Comparison of ENCODE assay signal across 8 mouse cellular contexts in the genomic region with DNA sequence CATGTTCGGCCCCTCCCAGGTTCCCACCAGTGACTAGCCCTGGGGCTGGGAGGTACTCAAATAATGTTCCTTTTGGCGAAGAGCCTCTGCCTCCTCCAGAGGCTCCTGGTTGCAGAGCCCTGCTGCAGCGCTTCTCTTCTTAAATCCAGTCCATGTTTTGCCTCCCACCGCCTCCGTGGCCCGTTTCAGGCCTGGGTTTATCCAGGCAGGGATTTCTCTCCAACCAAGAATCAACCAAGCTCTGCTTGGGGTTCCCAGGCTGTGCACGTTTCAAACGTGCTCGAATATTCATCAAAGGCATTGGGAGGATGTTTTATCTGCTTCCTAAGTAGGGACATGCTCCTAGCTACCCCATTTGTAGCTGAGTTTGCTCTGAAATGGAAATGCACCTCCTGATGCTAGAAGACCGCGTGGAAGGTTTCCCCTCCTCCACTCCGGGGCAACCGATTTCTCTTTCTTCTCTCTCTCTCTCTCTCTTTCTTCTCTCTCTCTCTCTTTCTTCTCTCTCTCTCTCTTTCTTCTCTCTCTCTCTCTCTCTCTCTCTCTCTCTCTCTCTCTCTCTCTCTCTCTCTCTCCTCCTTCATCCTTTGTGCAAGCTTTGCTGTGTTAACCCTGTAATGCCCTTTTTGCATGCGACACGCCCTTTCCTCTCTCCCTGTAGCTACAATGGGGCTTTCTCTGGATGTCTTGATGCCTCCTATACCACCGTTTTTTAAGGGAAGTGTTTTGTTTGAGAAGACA. TPM values are rescaled to one million over a fixed set of nuclear protein-coding genes. Genes with fewer than 3 reads are reported as not detected.
A peak's percentile ranks its signal among the peaks of the same experiment; 100 is the strongest.
DNase-seq lines count a peak whose midpoint lies in the region; ATAC-seq and TF ChIP-seq lines count a peak whose summit lies in the region.

No protein-coding gene starts in this region.

- intact Hi-C loops in left cerebral cortex, postnatal 14 days (cut with DNase I) = loop anchor here (5.0 kb wide), 1 partner anchor 98 kb away; no protein-coding TSS in a partner anchor

- peak overlapping the region; percentile 43 for H3K9ac ChIP-seq in intestine, embryonic 14.5 days (ENCODE audit: low read length)

- peak; percentile 72 for DNase-seq in gastrocnemius, postnatal 25 days
- peak; percentile 99 for DNase-seq in intestine, embryonic 14.5 days (ENCODE audit: low spot score)
- peak; percentile 88 to 91 for DNase-seq in left cerebral cortex, postnatal 14 days (ENCODE audit: low spot score in 2 of 2)
- peak; percentile 98 for DNase-seq in mesoderm, embryonic 11.5 days (ENCODE audit: low read depth, low spot score)
- peak; percentile 75 to 78 for DNase-seq in right cerebral cortex, postnatal 36 days (ENCODE audit: low spot score in 2 of 2)
- DNase-seq in yolk sac, embryonic 10.5 days (ENCODE audit: low spot score) = peak; percentile 90

- ATAC-seq in activated CD4-positive, CD25-positive, alpha-beta regulatory T cell, adult 4 months = peak; percentile 97
- peak; percentile 89 for ATAC-seq in intestine, embryonic 14.5 days (replicated peaks; ENCODE audit: low FRiP score, low TSS enrichment, low read depth)

- 1% methylated on average over 16 of the region's 16 CpGs for WGBS in intestine, embryonic 14.5 days

- 0 out of 2 replicates have a peak, but pooled peaks cover 2% of the 10 kb centered on the region for H3K9me3 ChIP-seq in intestine, embryonic 14.5 days (ENCODE audit: control insufficient read depth, low read length)

- H3K4me1 ChIP-seq in cortical plate, adult 2 months (ENCODE audit: control insufficient read depth, insufficient read depth, low read length) = no peaks in the 10 kb centered on the region
- 0 out of 2 replicates have a peak, but pooled peaks cover 9% of the 10 kb centered on the region for H3K4me1 ChIP-seq in intestine, embryonic 14.5 days (replicated peaks; ENCODE audit: control insufficient read depth, insufficient read depth, low read length)

- TF ChIP-seq POLR2A in cortical plate, adult 2 months (IDR thresholded peaks at IDR 0.05; ENCODE audit: extremely low read depth, insufficient read depth, low read length) = peak; percentile 70

- H3K4me3 ChIP-seq in cortical plate, adult 2 months (ENCODE audit: insufficient read depth, low read length) = peak overlapping the region; percentile 58
- peak overlapping the region; percentile 45 for H3K4me3 ChIP-seq in intestine, embryonic 14.5 days (ENCODE audit: low read depth, low read length)

- H3K27ac ChIP-seq in cortical plate, adult 2 months (ENCODE audit: insufficient read depth, low read length) = peak overlapping the region; percentile 52
- H3K27ac ChIP-seq in intestine, embryonic 14.5 days (ENCODE audit: low read depth) = peak overlapping the region; percentile 86

- no peak for TF ChIP-seq CTCF in cortical plate, adult 2 months (IDR thresholded peaks at IDR 0.05; ENCODE audit: extremely low read depth, insufficient read depth, low read length)

- H3K36me3 ChIP-seq in intestine, embryonic 14.5 days (ENCODE audit: control insufficient read depth, insufficient read depth, low read length) = no peaks in the 10 kb centered on the region

- H3K4me2 ChIP-seq in intestine, embryonic 14.5 days (ENCODE audit: low read length) = peak overlapping the region; percentile 57

- no peaks in the 10 kb centered on the region for H3K27me3 ChIP-seq in intestine, embryonic 14.5 days (replicated peaks; ENCODE audit: control insufficient read depth, insufficient read depth, low read length)

RNA-seq across cellular contexts. Expression of gene Gm815, which starts 40.2 kb away (rescaled TPM):
- not detected for polyA plus RNA-seq in activated CD4-positive, CD25-positive, alpha-beta regulatory T cell, adult 4 months (2017; shearing (Covaris generic))
- not detected in 2 replicates for polyA plus RNA-seq in cortical plate, adult 2 months (2012; rRNA removed)
- not detected for total RNA-seq in gastrocnemius, postnatal 25 days (2021)
- polyA plus RNA-seq in intestine, embryonic 14.5 days (2014; fragmentation: Nextera tagmentation; extraction: Ambion mirVana) = not detected in 2 replicates
- not detected for total RNA-seq in left cerebral cortex, postnatal 14 days (2021)

Comparison
In these comparisons a context has a peak if more than half of its experiments do, and no peak if none do; other contexts are left out.
1. Peak in every context shown above with its lines: DNase-seq, ATAC-seq, H3K4me3 ChIP-seq and H3K27ac ChIP-seq.